Mouse (Mus musculus) bone marrow, adult 2 months (tissue): ENCODE results near the gene Ces3b. TPM values are rescaled to one million over a fixed set of nuclear protein-coding genes. Genes with fewer than 3 reads are reported as not detected.
"Not testable (repeated sequence)": the region's sequence is repeated elsewhere in the genome, so short reads cannot be mapped to it uniquely, and the experiment has no call there.

Experiments
- H3K27ac ChIP-seq: fragments of 200-500 bp; 2 replicates; pipeline ENCODE4 v1.5.1; 2012; ENCODE audit warnings: low read depth, mild to moderate bottlenecking, control low read depth, inconsistent platforms, low read length; ENCODE audit not compliant: control insufficient read depth, poor library complexity, insufficient read depth
- H3K4me1 ChIP-seq: fragments of 200-500 bp; 2 replicates; pipeline ENCODE4 v1.6.1; 2011; ENCODE audit warnings: low read length; ENCODE audit not compliant: control insufficient read depth, insufficient read depth
- H3K4me3 ChIP-seq: fragments of 200-500 bp; replicated peaks from 2 replicates; pipeline ENCODE3; 2011; ENCODE audit warnings: mild to moderate bottlenecking, low read depth, low read length, control low read depth; ENCODE audit not compliant: control insufficient read depth
- CTCF ChIP-seq: fragments of 200-500 bp; IDR thresholded peaks from 2 replicates; pipeline ENCODE4 v1.5.1; 2011; ENCODE audit warnings: low read length, control low read depth; ENCODE audit not compliant: control insufficient read depth, insufficient read depth
- POLR2A ChIP-seq: fragments of 200-500 bp; IDR thresholded peaks from 2 replicates; pipeline ENCODE4 v1.6.1; 2011; ENCODE audit warnings: low read depth, mild to moderate bottlenecking, control low read depth, low read length, borderline replicate concordance; ENCODE audit not compliant: control insufficient read depth
- WGBS: fragments of 180-500 bp; shearing (Covaris S2); methylation state at CpG from one replicate; pipeline ENCODE4 v1.1.7; 2018; 5-methylcytosine and 5-hydroxymethylcytosine counted together
- polyA plus RNA-seq: library from polyadenylated mRNA; stranded (reverse); fragments of >200 nt; gene quantifications from 2 replicates; pipeline ENCODE4 v1.2.4, GENCODE M21; 2011; ENCODE audit warnings: low replicate concordance; ENCODE audit not compliant: missing spikeins, insufficient read depth, insufficient read length

Ces3b gene
- polyA plus RNA-seq, 1 experiment, result 1.3 TPM

DNA sequence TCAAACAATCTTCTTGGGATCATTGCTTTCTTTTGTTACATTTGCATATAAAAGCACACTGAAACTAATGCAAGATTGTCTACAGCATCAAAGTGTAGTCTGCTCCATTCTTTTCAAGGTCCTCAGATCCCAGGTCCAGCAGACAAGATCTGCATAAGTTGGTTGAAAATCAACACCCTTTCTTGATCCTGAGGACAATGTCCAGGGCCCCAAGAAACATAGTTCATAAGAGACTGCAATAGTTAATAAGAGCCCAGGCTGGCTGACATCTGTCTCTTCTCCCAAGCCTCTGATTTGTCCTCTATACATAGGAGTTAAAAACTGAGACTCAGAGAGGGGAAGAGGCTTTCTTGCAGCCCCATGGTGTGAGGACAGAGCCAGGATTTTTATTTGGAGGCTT is 14.6 kb upstream of the Ces3b start:
- no peaks in the 10 kb centered on the region for H3K4me1 ChIP-seq
- H3K4me3 ChIP-seq, result no peak overlapping the region
- TF ChIP-seq POLR2A (no peak), CTCF (no peak)
- no peak overlapping the region for H3K27ac ChIP-seq

DNA sequence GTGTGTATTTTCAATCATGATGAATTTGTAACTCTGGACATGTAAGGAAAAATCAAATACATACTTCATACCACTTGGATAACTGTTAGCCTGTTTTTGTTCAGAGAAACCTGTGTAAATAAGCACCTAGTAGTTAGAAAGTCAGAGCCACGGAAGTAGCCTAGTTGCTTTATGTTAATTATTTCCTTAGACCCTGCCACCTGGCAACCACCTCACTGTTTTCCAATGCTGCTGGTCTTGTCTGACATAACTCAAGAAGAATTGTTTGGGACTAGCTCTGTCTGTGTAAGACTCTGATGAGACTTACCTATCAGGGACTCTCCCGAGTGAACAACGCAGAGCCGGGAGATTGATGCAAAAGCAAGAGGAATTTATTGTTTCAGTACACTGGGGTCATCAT is 7.0 kb upstream of the Ces3b start:
- Histone ChIP-seq H3K4me3 (no peak overlapping the region), H3K4me1 (no peaks in the 10 kb centered on the region; the same call in 1 of the 2 replicates), H3K27ac (no peak overlapping the region)
- TF ChIP-seq CTCF (no peak), POLR2A (no peak)
- 90% methylated on average over 4 of the region's 4 CpGs for WGBS

DNA sequence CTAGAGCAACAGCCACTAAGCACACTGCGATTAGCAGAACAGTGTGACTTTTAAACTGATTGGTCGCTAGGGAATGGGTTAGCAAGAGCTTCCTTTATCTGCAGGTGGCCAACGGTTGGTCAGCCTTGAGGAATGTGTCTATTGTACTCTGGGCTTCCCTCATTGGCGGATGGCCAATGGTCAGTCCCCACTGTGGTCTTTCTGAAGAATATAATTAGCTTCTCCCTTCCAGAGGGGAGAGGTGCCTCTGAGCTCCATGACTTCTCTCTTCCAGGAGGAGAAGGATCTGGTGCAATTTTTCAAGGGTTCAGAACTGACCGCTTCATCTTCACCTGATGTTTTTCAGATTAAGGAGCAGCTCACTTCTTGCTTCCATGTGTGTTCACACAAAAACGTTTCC is 6.5 kb upstream of the Ces3b start:
- TF ChIP-seq POLR2A (no peak), CTCF (no peak)
- H3K27ac ChIP-seq, result no peak overlapping the region
- H3K4me1 ChIP-seq, result no peaks in the 10 kb centered on the region; the same call in 1 of the 2 replicates
- WGBS, result 59% methylated on average over 6 of the region's 6 CpGs
- H3K4me3 ChIP-seq, result no peak overlapping the region

DNA sequence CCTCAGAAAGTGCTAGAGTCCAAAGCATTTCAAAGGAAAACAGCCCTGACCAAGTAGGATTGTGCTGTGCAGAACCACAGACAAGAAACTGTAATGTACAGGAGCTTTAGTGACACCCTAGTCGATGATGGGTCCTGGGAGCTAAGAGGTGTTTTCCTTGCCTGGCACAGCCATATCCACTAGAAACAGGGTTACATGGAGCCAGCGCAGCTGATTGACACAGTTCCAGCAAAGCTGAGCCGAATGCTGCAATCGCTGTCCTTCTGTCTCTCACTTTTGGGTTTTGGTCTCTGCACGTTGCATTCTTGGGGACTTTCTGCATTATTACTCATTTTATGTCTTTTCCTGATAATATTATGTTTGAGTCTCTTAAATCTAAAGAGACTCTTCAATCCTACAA is 5.0 kb upstream of the Ces3b start:
- TF ChIP-seq CTCF (no peak), POLR2A (no peak)

DNA sequence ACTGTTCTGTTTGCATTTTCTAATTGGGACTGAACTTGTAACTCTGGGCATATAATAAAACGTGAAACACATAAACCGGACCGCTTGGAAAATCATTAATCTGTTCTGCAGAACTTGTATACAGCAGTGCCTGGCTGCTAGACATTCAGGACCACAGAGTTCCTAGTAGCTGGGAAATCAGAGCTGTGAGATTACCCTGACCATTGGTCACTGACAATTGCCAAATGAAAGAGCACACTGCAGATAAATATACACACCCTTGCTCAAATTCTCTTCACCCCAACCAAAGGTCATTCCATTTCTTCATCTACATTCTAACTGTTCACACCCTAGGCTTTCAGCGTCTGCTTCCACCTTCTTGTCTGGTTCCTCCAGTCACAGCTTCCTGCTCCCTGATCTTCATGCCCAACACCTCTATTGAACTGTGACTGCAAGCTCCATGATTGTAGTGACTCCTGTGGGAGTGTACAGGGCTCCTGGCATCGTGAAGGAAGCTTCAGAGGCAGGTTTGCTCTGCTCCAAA is 2.7 kb upstream of the Ces3b start:
- 63% methylated on average over 5 of the region's 5 CpGs for WGBS
- H3K4me1 ChIP-seq, result no peaks in the 10 kb centered on the region; the same call in 1 of the 2 replicates
- H3K4me3 ChIP-seq, result no peak overlapping the region
- H3K27ac ChIP-seq, result no peak overlapping the region
- TF ChIP-seq CTCF (no peak), POLR2A (no peak)

More for the DNA sequence above, 5.0 kb upstream of the Ces3b start:
- Histone ChIP-seq H3K27ac (no peak overlapping the region), H3K4me1 (no peaks in the 10 kb centered on the region; the same call in 1 of the 2 replicates), H3K4me3 (no peak overlapping the region)
- WGBS, result 83% methylated on average over 5 of the region's 5 CpGs

DNA sequence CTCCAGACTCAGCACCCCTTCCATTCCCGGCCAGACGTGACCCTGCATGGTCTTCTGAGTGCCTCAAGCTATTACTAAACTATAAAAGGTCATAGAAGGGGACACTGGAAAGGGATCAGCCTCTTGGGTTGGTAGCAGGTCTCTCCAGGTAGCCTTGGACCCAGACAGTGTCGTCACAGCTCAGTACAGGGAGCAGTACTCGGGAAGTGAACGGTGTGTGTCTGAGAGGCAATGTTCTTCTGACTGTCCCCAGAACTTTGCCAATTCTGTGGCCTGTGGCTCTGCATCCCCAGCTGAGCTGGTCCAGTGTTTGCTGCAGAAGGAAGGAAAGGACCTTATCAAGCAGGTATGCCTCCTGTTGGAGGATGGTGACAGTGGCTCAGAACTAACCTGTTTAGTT is 4.6 kb downstream of the Ces3b start:
- H3K4me3 ChIP-seq, H3K27ac ChIP-seq, H3K4me1 ChIP-seq: not testable (repeated sequence)
- WGBS, result 83% methylated on average over 5 of the region's 5 CpGs

DNA sequence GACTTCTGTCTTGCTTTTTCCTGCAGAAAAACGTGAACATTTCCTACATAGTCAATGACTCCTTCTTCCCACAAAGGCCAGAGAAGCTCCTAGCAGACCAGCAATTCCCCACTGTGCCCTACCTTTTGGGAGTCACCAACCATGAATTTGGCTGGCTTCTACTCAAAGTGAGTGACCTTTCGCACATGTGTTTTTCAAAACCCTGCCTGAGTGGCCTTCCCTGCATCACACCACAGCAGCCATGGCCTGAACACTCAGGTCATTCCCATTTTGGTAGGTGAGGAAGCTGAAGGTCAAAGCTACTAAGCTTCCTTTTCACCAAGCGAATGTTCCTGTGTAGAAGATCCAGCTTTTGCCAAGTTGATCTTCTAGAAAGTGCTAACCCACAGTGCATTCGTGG is 5.0 kb downstream of the Ces3b start:
- no peak overlapping the region for H3K27ac ChIP-seq
- no peak overlapping the region for H3K4me3 ChIP-seq
- TF ChIP-seq POLR2A (no peak), CTCF (no peak)
- no peaks in the 10 kb centered on the region for H3K4me1 ChIP-seq
- 56% methylated on average over 4 of the region's 4 CpGs for WGBS

DNA sequence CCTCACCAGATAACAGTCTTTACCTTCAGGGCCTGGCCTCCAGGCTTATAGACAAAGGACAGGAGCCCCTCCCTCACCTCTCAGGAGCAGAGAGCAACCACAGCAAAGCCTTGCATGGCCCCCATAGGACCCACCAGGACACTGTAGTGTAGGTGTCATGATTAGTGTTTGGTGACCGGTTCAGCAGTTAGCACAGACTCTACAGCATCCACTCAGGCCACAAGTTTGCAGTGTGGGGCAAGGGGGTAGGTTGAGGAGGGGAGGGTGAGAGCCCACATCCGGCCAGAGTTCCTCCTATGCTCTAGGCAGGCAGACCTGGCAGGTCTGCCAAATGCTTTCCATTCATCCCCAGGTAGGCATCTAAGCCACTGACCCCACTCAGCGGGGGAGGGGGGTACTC is 10.4 kb downstream of the Ces3b start:
- H3K4me3 ChIP-seq, result no peak overlapping the region
- WGBS, result 68% methylated on average over 3 of the region's 3 CpGs
- no peaks in the 10 kb centered on the region for H3K4me1 ChIP-seq
- no peak overlapping the region for H3K27ac ChIP-seq
- TF ChIP-seq CTCF (no peak), POLR2A (no peak)

DNA sequence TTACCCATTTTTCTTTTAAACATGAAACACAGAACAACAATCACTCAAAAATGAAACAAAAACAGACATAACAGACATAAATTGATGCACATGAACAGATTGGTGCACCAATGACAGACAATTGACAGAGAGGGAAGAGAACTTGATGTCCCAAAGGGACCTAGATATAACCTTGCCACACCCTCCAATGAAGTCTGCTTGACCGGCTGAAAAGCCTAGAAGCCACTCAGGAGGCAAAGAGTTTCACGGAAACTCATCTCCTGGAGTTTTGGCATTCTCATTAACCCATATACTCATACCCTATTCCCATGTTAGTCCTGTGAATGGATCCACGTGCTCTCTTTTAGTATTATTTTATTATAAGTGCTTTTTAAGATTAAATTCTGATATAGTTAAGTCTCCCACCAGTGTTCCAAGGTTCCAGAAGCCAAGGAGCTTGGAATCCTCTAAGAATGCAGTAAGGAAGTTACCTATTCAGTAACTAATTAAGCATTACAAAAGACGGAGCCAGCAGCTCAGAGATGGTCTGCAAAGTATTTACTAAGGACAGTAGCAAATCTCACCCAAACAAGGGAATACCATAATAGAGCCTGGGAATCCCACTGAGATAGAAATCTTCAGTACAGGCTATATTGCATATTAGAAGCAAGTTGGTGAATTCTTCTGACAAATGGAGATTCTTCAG is 18.7 kb downstream of the Ces3b start:
- not testable (repeated sequence) for H3K4me3 ChIP-seq, H3K4me1 ChIP-seq, H3K27ac ChIP-seq
- 76% methylated on average over 4 of the region's 4 CpGs for WGBS

DNA sequence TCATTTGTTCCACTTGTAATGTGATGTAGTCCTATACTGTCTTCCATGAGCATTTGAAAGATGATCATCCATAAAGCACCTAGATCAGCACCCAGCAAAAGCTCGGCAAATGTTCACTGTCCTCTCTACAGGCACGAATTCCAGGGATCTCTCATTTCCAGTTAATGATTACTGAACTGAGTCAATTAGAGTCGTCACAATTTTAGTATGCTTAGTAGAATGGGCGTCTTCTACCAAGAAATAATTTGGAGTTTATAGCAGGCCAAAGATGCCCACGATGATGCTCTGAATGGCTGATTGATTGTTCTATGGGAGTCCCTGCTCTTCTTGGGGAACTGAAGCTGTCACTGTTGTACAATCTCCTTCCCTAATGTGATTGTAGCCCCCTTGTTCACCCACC is 20.1 kb downstream of the Ces3b start:
- H3K4me3 ChIP-seq, H3K27ac ChIP-seq, H3K4me1 ChIP-seq: not testable (repeated sequence)
- 78% methylated on average over 5 of the region's 5 CpGs for WGBS
